Mouse (Mus musculus) embryonic fibroblast, embryonic 13.5 days (primary cell): ENCODE results near the gene Ces1d. TPM values are rescaled to one million over a fixed set of nuclear protein-coding genes. Genes with fewer than 3 reads are reported as not detected.
"Not testable (repeated sequence)": the region's sequence is repeated elsewhere in the genome, so short reads cannot be mapped to it uniquely, and the experiment has no call there.

Experiments used
- H3K27ac ChIP-seq: 2 replicates; pipeline ENCODE4 v1.5.1; 2012; ENCODE audit warnings: low read length, control low read depth, inconsistent platforms; ENCODE audit not compliant: insufficient read depth
- H3K4me1 ChIP-seq: 2 replicates; pipeline ENCODE4 v1.6.1; 2011; ENCODE audit warnings: low read length; ENCODE audit not compliant: control insufficient read depth, insufficient read depth
- H3K4me3 ChIP-seq: 2 replicates; pipeline ENCODE4 v1.5.1; 2011; ENCODE audit warnings: mild to moderate bottlenecking, control low read depth, low read length; ENCODE audit not compliant: insufficient read depth
- CTCF ChIP-seq: IDR thresholded peaks from 2 replicates; pipeline ENCODE4 v1.5.1; 2011; ENCODE audit warnings: mild to moderate bottlenecking, control low read depth, low read length, moderate library complexity, borderline replicate concordance; ENCODE audit not compliant: insufficient read depth
- POLR2A ChIP-seq: IDR thresholded peaks from 2 replicates; pipeline ENCODE4 v1.6.1; 2011; ENCODE audit warnings: low read depth, mild to moderate bottlenecking, control low read depth, low read length, moderate library complexity
- polyA plus RNA-seq: library from polyadenylated mRNA; stranded (reverse); fragments of >200 nt; gene quantifications from 2 replicates; pipeline ENCODE4 v1.2.4, GENCODE M21; 2011; ENCODE audit warnings: low read depth; ENCODE audit not compliant: missing spikeins, insufficient read length

Gene Ces1d
- polyA plus RNA-seq = not detected in 2 replicates

DNA sequence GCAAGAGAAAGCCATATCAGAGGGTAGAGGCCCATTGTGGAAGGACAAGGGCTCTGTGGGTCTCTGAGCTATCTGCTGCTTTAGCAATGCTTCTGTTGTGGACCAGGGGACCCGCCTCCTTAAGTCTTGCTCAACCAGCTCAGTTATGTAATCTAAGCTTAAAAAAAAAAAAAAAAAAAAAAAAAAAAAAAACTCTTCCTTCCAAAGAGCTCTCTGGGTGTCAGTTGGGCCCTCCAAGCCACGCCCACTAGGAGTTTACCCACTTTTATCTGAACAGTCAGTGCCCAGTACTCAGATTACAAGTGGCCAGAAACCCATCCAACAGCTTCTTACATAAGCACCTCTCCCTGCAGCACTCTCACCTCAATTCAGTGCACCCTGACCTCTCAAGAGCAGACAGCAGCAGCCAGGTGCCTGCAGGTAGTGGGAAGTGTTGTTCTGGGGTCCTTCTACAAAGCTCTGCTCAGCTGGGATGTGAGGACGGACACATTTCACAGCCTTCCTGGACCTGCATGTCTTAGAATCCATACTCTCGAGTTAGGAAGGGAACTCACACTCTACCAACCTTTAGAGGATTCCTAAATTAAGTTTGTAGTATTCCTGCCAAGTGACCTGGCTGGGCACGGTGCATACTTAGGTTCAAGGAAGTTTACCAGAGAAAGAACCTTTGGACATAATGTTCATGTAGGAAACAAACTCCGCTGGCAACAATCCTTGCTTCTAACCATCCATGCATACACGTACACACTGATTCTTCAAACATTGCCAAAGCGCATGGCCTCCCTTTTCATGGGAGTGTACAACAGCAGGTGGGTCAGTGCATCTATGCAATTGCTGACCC, at the start of gene Ces1d:
Gene Ces1d (minus strand): TSS at position 154 of the 841 bp plus-strand sequence.
- TF ChIP-seq POLR2A (no peak), CTCF (no peak)
- H3K4me3 ChIP-seq = no peak within 1 kb of the TSS
- H3K4me1 ChIP-seq = no peaks in the 10 kb centered on the region
- H3K27ac ChIP-seq = no peak within 1 kb of the TSS

DNA sequence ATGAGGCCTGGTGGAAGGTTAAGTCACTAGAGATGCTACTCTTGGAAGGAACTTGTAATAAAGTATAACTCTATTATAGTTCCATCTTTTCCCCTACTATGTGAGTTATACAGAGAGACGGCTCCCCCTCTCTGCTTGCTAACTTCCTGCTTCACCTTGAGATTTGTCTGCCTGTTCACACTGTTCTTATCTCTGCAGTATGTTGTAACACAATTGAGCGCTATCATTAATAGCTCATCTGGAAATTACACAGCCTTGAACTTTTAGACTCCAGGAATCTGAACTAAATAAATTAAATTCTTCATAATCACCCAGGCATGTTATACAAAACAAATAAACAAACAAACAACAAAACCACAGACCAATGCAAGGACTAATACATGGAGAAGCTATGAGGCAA, 48.4 kb upstream of the Ces1d start:
- Histone ChIP-seq H3K4me3 (no peak overlapping the region), H3K4me1 (no peaks in the 10 kb centered on the region), H3K27ac (no peak overlapping the region)
- TF ChIP-seq CTCF (no peak), POLR2A (no peak)

DNA sequence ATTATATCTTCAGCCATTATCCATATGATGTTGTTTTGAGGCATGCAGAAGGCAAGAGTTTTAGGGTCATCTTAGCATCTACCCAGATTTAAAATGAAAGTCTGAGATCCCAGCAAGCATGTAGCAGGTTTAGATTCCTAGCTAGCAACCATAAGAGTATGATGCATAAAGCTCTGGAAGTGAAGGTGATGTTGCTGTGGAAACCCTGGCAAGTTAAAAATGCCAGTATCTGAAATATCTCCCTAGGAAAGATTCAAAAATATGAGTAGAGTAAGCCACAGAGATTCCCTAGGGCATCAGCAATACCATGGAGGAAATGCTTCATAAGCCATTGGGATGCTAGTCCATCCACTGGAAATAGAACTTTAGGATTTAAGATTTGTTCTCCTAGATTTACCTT, 42.2 kb upstream of the Ces1d start:
- no peaks in the 10 kb centered on the region for H3K4me1 ChIP-seq
- no peak overlapping the region for H3K4me3 ChIP-seq
- TF ChIP-seq POLR2A (no peak), CTCF (no peak)
- H3K27ac ChIP-seq = no peak overlapping the region

DNA sequence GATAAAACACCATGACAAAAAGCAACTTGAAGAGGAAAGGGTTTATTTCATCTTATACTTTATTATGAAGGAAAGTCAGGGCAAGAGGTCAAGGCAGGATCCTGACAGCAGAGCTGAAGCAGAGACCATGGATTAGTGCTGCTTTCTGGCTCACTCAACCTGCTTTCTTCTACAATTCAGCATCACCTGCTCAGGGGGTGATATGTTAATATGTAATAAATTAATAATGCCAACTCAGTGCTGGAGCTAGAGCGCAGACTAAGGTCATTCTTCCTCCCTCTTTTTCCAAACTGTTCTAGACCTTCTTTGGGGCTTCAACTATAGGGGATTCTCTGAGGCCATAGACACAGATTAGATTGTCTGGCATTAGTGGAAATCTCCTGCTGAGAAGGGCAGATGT, 38.0 kb upstream of the Ces1d start:
- H3K27ac ChIP-seq = no peak overlapping the region
- no peak overlapping the region for H3K4me3 ChIP-seq
- no peaks in the 10 kb centered on the region for H3K4me1 ChIP-seq
- TF ChIP-seq CTCF (no peak), POLR2A (no peak)

DNA sequence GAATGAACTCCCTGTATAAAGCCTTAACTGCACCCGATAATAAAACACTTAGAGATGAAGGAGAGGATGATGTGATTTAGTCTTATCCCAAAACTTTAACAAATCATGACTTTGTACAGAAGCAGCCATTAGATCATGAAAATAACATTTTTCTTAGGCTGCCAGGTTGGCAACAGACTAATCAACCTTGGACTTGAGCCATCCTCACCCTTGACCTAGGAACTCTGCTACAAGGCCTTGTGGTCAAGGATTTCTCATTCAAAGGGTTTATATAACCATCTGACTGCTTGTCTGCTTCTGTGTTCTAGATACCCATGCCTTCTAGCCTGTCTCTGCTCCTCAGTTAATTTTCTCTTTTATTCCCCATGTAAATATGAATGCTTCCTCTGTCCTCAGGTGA, 37.1 kb upstream of the Ces1d start:
- Histone ChIP-seq H3K4me1 (no peaks in the 10 kb centered on the region), H3K27ac (no peak overlapping the region), H3K4me3 (no peak overlapping the region)
- TF ChIP-seq POLR2A = no peak

DNA sequence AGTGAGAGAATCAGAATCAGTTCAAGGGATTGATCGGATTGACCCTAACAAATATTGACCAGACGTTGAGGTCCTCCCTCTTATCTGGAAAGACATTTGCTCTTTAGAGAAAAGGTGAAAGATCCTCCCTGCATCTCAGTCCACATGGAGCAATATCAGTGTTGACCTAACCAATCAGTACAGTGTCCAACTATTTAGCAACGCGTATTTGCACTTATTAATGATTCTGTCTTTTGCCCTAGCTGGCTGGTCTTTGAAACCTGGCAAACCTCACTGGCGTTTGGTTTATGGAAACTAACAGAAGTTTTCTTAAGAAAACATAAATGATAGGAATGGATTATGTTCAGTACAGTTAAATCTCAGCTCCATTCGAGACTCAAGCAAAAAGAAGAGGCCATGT, 36.4 kb upstream of the Ces1d start:
- H3K4me3 ChIP-seq = no peak overlapping the region
- no peaks in the 10 kb centered on the region for H3K4me1 ChIP-seq
- TF ChIP-seq POLR2A (no peak), CTCF (no peak)
- H3K27ac ChIP-seq = no peak overlapping the region

DNA sequence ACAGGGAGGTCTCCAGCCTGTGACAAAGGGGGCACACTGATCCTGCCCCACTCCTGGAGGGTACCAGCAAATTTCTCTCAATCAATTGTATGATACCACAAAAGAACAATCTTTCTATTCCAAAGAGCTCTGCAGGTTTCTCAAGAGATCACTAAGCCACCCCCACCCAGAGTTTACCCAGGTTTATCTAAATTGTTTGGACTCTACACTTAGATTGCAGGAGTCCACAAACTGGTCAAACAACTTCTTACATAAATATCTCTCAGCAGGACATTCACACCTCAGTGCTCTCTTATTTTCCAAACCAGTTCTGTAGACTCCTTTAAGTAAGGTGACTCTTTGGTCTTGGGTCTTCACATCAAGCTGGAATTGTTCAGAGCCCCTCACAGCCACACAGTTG, 31.8 kb upstream of the Ces1d start, which contains the start of gene Ces1e:
Gene Ces1e (minus strand): TSS at position 174 of the 400 bp plus-strand sequence.
- Histone ChIP-seq H3K4me1 (no peaks in the 10 kb centered on the region), H3K4me3 (no peak within 1 kb of the TSS), H3K27ac (no peak within 1 kb of the TSS)
- TF ChIP-seq POLR2A = no peak

DNA sequence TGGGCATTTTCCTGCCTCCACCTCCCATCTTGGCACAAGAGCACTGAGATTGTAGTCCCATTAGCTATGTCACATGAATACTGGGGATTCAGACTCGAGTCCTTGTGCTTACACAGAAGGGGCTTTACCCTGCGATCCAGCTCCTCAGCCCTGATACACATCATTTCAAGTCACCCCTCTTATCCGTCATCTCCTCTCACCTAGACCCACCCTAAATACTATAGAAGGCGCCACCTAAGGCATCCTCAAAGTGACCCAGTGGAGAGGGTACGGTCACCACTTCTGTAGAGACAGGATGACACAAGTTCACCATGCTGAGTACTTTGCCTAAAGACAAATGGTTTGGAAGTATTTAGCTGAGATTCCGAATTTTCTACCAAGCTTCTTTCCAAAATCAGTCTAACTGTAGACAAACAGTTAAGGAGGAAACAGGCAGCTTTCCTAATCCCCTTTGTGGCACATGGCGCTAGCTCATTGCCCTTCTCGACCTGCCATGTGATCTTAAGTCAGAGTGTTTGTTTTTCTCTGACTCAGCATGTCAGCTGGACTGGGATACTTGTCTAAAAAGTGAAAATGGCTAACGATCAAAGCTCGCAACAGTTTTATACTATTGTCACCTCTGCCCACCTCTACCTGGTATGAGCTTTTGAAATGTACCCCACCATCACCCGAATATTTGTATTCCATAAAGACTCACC, 31.2 kb upstream of the Ces1d start:
- H3K4me3 ChIP-seq = no peak overlapping the region
- no peaks in the 10 kb centered on the region for H3K4me1 ChIP-seq
- no peak for TF ChIP-seq CTCF
- H3K27ac ChIP-seq = no peak overlapping the region

DNA sequence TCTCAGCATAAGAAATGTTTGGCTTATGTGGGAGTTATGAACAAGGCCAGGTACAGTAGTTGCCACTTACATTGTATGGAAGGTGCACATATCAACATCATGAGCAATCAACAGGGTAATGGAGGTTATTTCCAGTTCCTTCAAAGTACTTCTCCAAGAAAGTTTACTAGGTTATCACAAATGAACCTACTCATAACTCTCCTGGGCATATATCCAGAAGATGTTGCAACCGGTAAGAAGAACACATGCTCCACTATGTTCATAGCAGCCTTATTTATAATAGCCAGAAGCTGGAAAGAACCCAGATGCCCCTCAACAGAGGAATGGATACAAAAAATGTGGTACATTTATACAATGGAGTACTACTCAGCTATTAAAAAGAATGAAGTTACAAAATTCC, 28.8 kb upstream of the Ces1d start:
- H3K4me1 ChIP-seq, H3K4me3 ChIP-seq, H3K27ac ChIP-seq: not testable (repeated sequence)

DNA sequence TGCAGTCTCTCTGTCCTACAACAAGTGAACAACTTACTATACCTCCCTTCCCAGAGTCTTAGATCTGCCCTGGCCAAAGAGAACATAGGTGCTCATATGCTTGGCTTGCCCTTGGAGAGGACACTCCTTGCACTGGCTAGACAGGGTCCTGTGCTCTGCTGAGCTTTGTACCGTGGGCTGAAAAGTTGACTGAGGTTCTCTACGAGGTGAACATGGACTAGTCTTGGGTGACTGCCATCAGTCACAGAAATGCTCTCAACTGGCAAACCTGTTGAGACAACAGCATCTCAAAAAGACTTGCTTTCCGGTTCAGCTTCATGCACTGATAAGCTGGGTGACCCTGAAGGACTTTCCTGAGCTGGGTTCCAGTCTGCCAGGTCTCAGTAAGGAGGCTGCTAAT, 24.3 kb upstream of the Ces1d start:
- no peaks in the 10 kb centered on the region for H3K4me1 ChIP-seq
- H3K27ac ChIP-seq = no peak overlapping the region
- H3K4me3 ChIP-seq = no peak overlapping the region
- TF ChIP-seq CTCF = no peak
- TF ChIP-seq POLR2A = no peak

DNA sequence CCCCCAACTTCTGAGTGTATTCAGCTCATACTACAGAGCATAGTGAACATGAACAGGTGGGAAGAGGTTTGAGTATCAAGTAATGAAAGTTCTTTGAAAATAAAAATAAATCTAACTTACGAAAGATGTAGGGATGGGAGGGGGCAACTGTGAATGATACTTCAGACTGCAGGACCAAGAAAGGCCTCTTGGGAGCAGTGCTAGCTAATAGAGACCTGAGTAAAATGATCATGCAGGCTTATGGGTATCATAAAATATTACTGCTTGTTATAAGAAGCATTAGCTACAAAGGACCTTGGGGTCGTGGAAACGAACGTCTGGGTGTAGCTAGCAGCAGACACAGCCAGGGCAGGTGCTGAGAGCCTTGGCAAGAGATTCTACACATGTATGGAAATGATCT, 20.2 kb upstream of the Ces1d start:
- Histone ChIP-seq H3K27ac (no peak overlapping the region), H3K4me1 (no peaks in the 10 kb centered on the region), H3K4me3 (no peak overlapping the region)
- TF ChIP-seq POLR2A (no peak), CTCF (no peak)
